ENCODE assay signal across 7 mouse cellular contexts in the genomic region with DNA sequence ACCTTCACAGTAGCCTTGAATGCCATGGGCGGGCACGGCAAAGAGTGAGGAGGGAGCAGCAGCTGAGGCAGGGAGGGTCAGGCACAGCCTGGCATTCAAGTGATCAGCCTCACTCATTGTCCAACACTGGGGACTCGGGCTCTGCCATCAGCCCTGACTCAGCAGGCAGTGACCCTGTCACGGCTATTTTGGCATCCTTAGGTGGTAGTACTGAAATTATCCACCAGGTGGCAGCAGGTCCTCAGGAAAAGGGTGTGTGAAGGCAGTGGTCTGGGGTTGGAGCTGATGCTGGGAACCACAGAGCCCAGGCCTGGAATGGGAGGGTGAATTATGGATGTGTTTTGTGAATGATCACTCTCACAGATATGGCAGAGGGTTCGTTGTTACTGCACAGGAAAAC. TPM values are rescaled to one million over a fixed set of nuclear protein-coding genes. Genes with fewer than 3 reads are reported as not detected.
DNase-seq lines count a peak whose midpoint lies in the region; ATAC-seq and TF ChIP-seq lines count a peak whose summit lies in the region.

No protein-coding gene starts in this region.

- H3K4me1 ChIP-seq in limb, embryonic 12.5 days (replicated peaks) = peaks cover 13% of the 10 kb centered on the region
- H3K4me1 ChIP-seq in midbrain, embryonic 15.5 days = peaks cover 14% of the 10 kb centered on the region
- H3K4me1 ChIP-seq in spleen, adult 2 months (ENCODE audit: control insufficient read depth, insufficient read depth, insufficient read length) = peaks cover 3% of the 10 kb centered on the region

- TF ChIP-seq POLR2A in spleen, adult 2 months (IDR thresholded peaks at IDR 0.05; ENCODE audit: low read depth, low read length) = no peak

- 18% methylated on average over 5 of the region's 5 CpGs for WGBS in limb, embryonic 12.5 days
- WGBS in midbrain, embryonic 15.5 days = 6% methylated on average over 5 of the region's 5 CpGs
- WGBS in spleen, adult 2 months = 17% methylated on average over 5 of the region's 5 CpGs

- peak; percentile 83 for ATAC-seq in granulocyte monocyte progenitor cell, adult 5-6 weeks (replicated peaks; ENCODE audit: poor library complexity, severe bottlenecking)
- ATAC-seq in limb, embryonic 12.5 days (ENCODE audit: insufficient number of reproducible peaks, insufficient read depth, low FRiP score, low TSS enrichment, low read depth) = peak; percentile 39; the same call in 1 of the 2 replicates
- peak; percentile 53; the same call in 1 of the 2 replicates for ATAC-seq in midbrain, embryonic 15.5 days (replicated peaks)

- no peaks in the 10 kb centered on the region for H3K36me3 ChIP-seq in limb, embryonic 12.5 days
- no peaks in the 10 kb centered on the region for H3K36me3 ChIP-seq in midbrain, embryonic 15.5 days (replicated peaks)
- no peaks in the 10 kb centered on the region for H3K36me3 ChIP-seq in spleen, adult 2 months (ENCODE audit: control insufficient read depth, insufficient read depth, low read length)

- H3K9ac ChIP-seq in limb, embryonic 12.5 days (replicated peaks) = no peak overlapping the region
- H3K9ac ChIP-seq in midbrain, embryonic 15.5 days = no peak overlapping the region

- peak; percentile 79; the same call in 1 of the 2 replicates for TF ChIP-seq CTCF in spleen, adult 2 months (IDR thresholded peaks at IDR 0.05; ENCODE audit: extremely low read depth, insufficient read depth, insufficient read length, insufficient replicate concordance)

- no peak overlapping the region for H3K4me2 ChIP-seq in limb, embryonic 12.5 days
- peak overlapping the region; percentile 28; the same call in 1 of the 2 replicates for H3K4me2 ChIP-seq in midbrain, embryonic 15.5 days

- no peaks in the 10 kb centered on the region for H3K9me3 ChIP-seq in limb, embryonic 12.5 days
- no peaks in the 10 kb centered on the region for H3K9me3 ChIP-seq in midbrain, embryonic 15.5 days

- no peak overlapping the region for H3K4me3 ChIP-seq in limb, embryonic 12.5 days (replicated peaks)
- no peak overlapping the region for H3K4me3 ChIP-seq in midbrain, embryonic 15.5 days
- no peak overlapping the region for H3K4me3 ChIP-seq in spleen, adult 2 months (ENCODE audit: extremely low read depth, insufficient read depth, insufficient read length)

- H3K27me3 ChIP-seq in limb, embryonic 12.5 days = peaks cover 5% of the 10 kb centered on the region
- no peaks in the 10 kb centered on the region for H3K27me3 ChIP-seq in midbrain, embryonic 15.5 days (replicated peaks)
- no peaks in the 10 kb centered on the region for H3K27me3 ChIP-seq in spleen, adult 2 months (ENCODE audit: control insufficient read depth, insufficient read depth, low read length)

- DNase-seq in adrenal gland, adult 2 months = peak; percentile 92
- peak; percentile 85 for DNase-seq in embryo, embryonic 11.5 days (ENCODE audit: low read depth, low spot score)
- DNase-seq in kidney, adult 8-10 months = peak; percentile 80 to 90
- DNase-seq in spleen, adult 2 months (ENCODE audit: low read depth in 1 of 2, low spot score in 2 of 2) = peak; percentile 56 to 76

- H3K27ac ChIP-seq in limb, embryonic 12.5 days = no peak overlapping the region
- no peak overlapping the region for H3K27ac ChIP-seq in midbrain, embryonic 15.5 days
- H3K27ac ChIP-seq in spleen, adult 2 months (ENCODE audit: insufficient read depth, low read length) = no peak overlapping the region

RNA-seq across cellular contexts. Expression of gene Pick1, which starts 4.3 kb away (rescaled TPM):
- total RNA-seq in adrenal gland, adult 2 months (2021) = 10 to 100 TPM; 14.6 to 18.5 TPM
- 17.4 and 19.7 TPM in 2 replicates for polyA plus RNA-seq in adrenal gland, adult 2 months (2012; rRNA removed)
- 7.8 and 11.3 TPM in 2 replicates for total RNA-seq in granulocyte monocyte progenitor cell, adult 5-6 weeks (2014; fragmentation: Nextera tagmentation)
- total RNA-seq in granulocyte monocyte progenitor cell, adult 5-6 weeks (2017) = 5.3 and 8.4 TPM in 2 replicates
- polyA plus RNA-seq in limb, embryonic 12.5 days (2016; fragmentation: Nextera tagmentation; extraction: Ambion mirVana) = 53.7 and 55.5 TPM in 2 replicates
- polyA plus RNA-seq in midbrain, embryonic 15.5 days (2015; fragmentation: Nextera tagmentation; extraction: Ambion mirVana) = 105 and 108 TPM in 2 replicates
- 13.7 and 15.4 TPM in 2 replicates for polyA plus RNA-seq in spleen, adult 2 months (2012; rRNA removed)

RNA-seq across cellular contexts. Expression of gene Gm49486, which starts 4.5 kb away (rescaled TPM):
- total RNA-seq in adrenal gland, adult 2 months (2021) = not detected
- not detected in 2 replicates for polyA plus RNA-seq in adrenal gland, adult 2 months (2012; rRNA removed)
- 0.83 TPM in 1 of 2 replicates, not detected in the other for total RNA-seq in granulocyte monocyte progenitor cell, adult 5-6 weeks (2014; fragmentation: Nextera tagmentation)
- 0.52 TPM in 1 of 2 replicates, not detected in the other for total RNA-seq in granulocyte monocyte progenitor cell, adult 5-6 weeks (2017)
- polyA plus RNA-seq in limb, embryonic 12.5 days (2016; fragmentation: Nextera tagmentation; extraction: Ambion mirVana) = 0.68 and 0.76 TPM in 2 replicates
- 0.78 and 1.6 TPM in 2 replicates for polyA plus RNA-seq in midbrain, embryonic 15.5 days (2015; fragmentation: Nextera tagmentation; extraction: Ambion mirVana)
- not detected in 2 replicates for polyA plus RNA-seq in spleen, adult 2 months (2012; rRNA removed)

RNA-seq across cellular contexts. Expression of gene Slc16a8, which starts 29.9 kb away (rescaled TPM):
- not detected for total RNA-seq in adrenal gland, adult 2 months (2021)
- polyA plus RNA-seq in adrenal gland, adult 2 months (2012; rRNA removed) = 0.07 and 0.61 TPM in 2 replicates
- not detected in 2 replicates for total RNA-seq in granulocyte monocyte progenitor cell, adult 5-6 weeks (2014; fragmentation: Nextera tagmentation)
- not detected in 2 replicates for total RNA-seq in granulocyte monocyte progenitor cell, adult 5-6 weeks (2017)
- 0.30 and 0.42 TPM in 2 replicates for polyA plus RNA-seq in limb, embryonic 12.5 days (2016; fragmentation: Nextera tagmentation; extraction: Ambion mirVana)
- 0.47 and 0.54 TPM in 2 replicates for polyA plus RNA-seq in midbrain, embryonic 15.5 days (2015; fragmentation: Nextera tagmentation; extraction: Ambion mirVana)
- polyA plus RNA-seq in spleen, adult 2 months (2012; rRNA removed) = not detected in 2 replicates

RNA-seq across cellular contexts. Expression of gene Sox10, which starts 59.6 kb away (rescaled TPM):
- total RNA-seq in adrenal gland, adult 2 months (2021) = 1 to 10 TPM in 1 of 2 experiments, under 1 TPM in 1; 0.89 to 2.5 TPM
- polyA plus RNA-seq in adrenal gland, adult 2 months (2012; rRNA removed) = 3.9 and 5.5 TPM in 2 replicates
- total RNA-seq in granulocyte monocyte progenitor cell, adult 5-6 weeks (2014; fragmentation: Nextera tagmentation) = not detected in 2 replicates
- not detected in 2 replicates for total RNA-seq in granulocyte monocyte progenitor cell, adult 5-6 weeks (2017)
- polyA plus RNA-seq in limb, embryonic 12.5 days (2016; fragmentation: Nextera tagmentation; extraction: Ambion mirVana) = 4.1 and 4.4 TPM in 2 replicates
- 2.9 TPM in 2 replicates for polyA plus RNA-seq in midbrain, embryonic 15.5 days (2015; fragmentation: Nextera tagmentation; extraction: Ambion mirVana)
- polyA plus RNA-seq in spleen, adult 2 months (2012; rRNA removed) = 0.75 and 2.0 TPM in 2 replicates
